Mouse (Mus musculus) G1E (cell line): ENCODE measurements around the gene Hnrnpm.

Experiments used
- CTCF ChIP-seq: IDR thresholded peaks from 2 replicates; pipeline ENCODE4 v1.5.1; 2012; ENCODE audit warnings: low read depth, low read length, inconsistent platforms, mixed read lengths
- GATA1 ChIP-seq: IDR thresholded peaks from 2 replicates; pipeline ENCODE4 v1.6.1; 2012; ENCODE audit warnings: borderline replicate concordance, low read length, inconsistent platforms, mixed read lengths
- POLR2AphosphoS5 ChIP-seq: IDR thresholded peaks from 2 replicates; pipeline ENCODE4 v1.6.1; 2012; ENCODE audit warnings: low read depth, low read length, inconsistent platforms; ENCODE audit not compliant: insufficient replicate concordance

DNA sequence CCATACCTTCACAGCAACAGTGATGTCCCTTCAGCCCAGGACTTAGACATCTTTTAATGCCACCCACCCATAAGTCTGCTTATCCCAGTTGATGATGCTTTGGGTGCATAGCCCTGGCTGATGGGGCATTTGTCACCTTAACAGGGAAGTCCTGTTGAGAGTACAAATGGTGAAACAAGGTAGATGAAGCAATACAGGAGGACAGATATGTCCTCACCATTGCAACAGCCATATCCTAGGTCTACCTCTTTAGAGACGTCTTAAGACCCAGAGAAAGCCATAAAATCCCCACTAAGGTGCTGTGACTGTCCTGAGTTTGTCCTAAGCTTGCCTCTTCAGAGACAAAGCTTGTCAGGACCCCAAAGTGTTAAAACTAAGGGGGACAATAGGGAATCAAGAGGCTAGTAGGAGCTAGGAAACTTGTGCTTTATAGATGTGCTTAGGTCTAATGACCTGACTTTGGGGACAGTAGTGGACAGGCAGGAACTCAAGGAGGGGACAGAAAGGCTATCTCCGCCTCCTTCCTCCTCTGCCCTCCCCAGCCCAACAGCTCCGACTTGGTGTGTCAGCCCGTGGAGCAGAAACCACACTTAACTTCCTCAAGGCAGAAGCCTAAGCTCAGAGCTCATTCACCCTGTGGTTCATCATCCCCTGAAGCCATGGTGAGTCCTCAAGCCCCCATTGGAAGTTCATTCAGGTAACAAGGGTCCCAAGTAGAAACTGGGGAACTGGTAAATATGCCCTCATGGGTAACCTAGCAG lies 49.0 kb downstream of the Hnrnpm start, which contains the start of gene Pram1:
- no peak for TF ChIP-seq CTCF
- no peak for TF ChIP-seq POLR2AphosphoS5
- TF ChIP-seq GATA1 = no peak
